Mouse (Mus musculus) CH12.LX (cell line): ENCODE measurements around the gene Tvp23b. TPM values are rescaled to one million over a fixed set of nuclear protein-coding genes. Genes with fewer than 3 reads are reported as not detected.

Experiments
- DNase-seq: peaks from one replicate; pipeline ENCODE4 v3.0.0-alpha.2; 2013; ENCODE audit errors: extremely low read depth
- H3K27ac ChIP-seq: 2 replicates; pipeline ENCODE4 v1.5.1; 2012; ENCODE audit warnings: low read depth, mild to moderate bottlenecking, control low read depth, moderate library complexity; ENCODE audit not compliant: insufficient read depth
- H3K27me3 ChIP-seq: replicated peaks from 2 replicates; pipeline ENCODE3; 2012; ENCODE audit warnings: inconsistent platforms
- H3K36me3 ChIP-seq, 2 experiments: replicated peaks in 1 of 2; 2 replicates each; pipeline versions ENCODE3 to v1.6.1; 2012; ENCODE audit warnings: inconsistent platforms in 1 of 2, low read length in 1 of 2, mild to moderate bottlenecking in 1 of 2, mixed read lengths in 1 of 2, moderate library complexity in 1 of 2; ENCODE audit not compliant: control insufficient read depth in 1 of 2, insufficient read depth in 1 of 2
- H3K4me1 ChIP-seq, 2 experiments: 2 replicates each; pipeline ENCODE4 v1.6.1; 2012; ENCODE audit warnings: inconsistent platforms in 1 of 2, moderate library complexity in 1 of 2; ENCODE audit not compliant: insufficient read depth in 2 of 2, control insufficient read depth in 1 of 2
- H3K4me2 ChIP-seq: 2 replicates; pipeline ENCODE4 v1.6.1; 2012; ENCODE audit warnings: low read depth, mild to moderate bottlenecking, control low read depth; ENCODE audit not compliant: poor library complexity, insufficient read depth, severe bottlenecking
- H3K4me3 ChIP-seq, 3 experiments: fragments of 150-350 bp in 1 of 3; sonication (generic) in 1 of 3; replicated peaks in 1 of 3; 2 replicates each; pipeline versions ENCODE3 to v1.5.1; 2011 to 2012; ENCODE audit warnings: low read depth in 2 of 3, low read length in 2 of 3, mild to moderate bottlenecking in 2 of 3, moderate library complexity in 2 of 3, control low read depth in 1 of 3, improper control_type of control experiment in 1 of 3, inconsistent platforms in 1 of 3, mixed read lengths in 1 of 3; ENCODE audit not compliant: poor library complexity in 1 of 3
- H3K79me2 ChIP-seq: replicated peaks from 2 replicates; pipeline ENCODE4 v1.6.1; 2012; ENCODE audit warnings: mild to moderate bottlenecking, moderate library complexity; ENCODE audit not compliant: control insufficient read depth, poor library complexity, insufficient read depth, severe bottlenecking; ENCODE audit errors: extremely low read depth
- H3K9ac ChIP-seq: 2 replicates; pipeline ENCODE4 v1.6.1; 2012; ENCODE audit warnings: low read depth, mild to moderate bottlenecking, control low read depth, moderate library complexity; ENCODE audit not compliant: insufficient read depth
- H3K9me3 ChIP-seq: replicated peaks from 2 replicates; pipeline ENCODE3; 2012; ENCODE audit warnings: low read length, inconsistent platforms, mixed read lengths
- BHLHE40 ChIP-seq: IDR thresholded peaks from 2 replicates; pipeline ENCODE4 v1.6.1; 2011; ENCODE audit warnings: mild to moderate bottlenecking, low read depth, low read length, improper control_type of control experiment
- CHD1 ChIP-seq: IDR thresholded peaks from 2 replicates; pipeline ENCODE4 v1.6.1; 2012; ENCODE audit warnings: low read depth, low read length, improper control_type of control experiment, inconsistent platforms
- CHD2 ChIP-seq: IDR thresholded peaks from 2 replicates; pipeline ENCODE4 v1.6.1; 2011; ENCODE audit warnings: low read length, improper control_type of control experiment
- CTCF ChIP-seq, 2 experiments: IDR thresholded peaks in 1 of 2; conservative IDR thresholded peaks in 1 of 2; 2 replicates each; pipeline ENCODE4 v1.5.1; 2011 to 2012; ENCODE audit warnings: low read depth in 2 of 2, low read length in 2 of 2, improper control_type of control experiment in 1 of 2, inconsistent platforms in 1 of 2, mild to moderate bottlenecking in 1 of 2, moderate library complexity in 1 of 2
- E2F4 ChIP-seq: IDR thresholded peaks from 2 replicates; pipeline ENCODE4 v1.6.1; 2011; ENCODE audit warnings: low read depth, low read length, improper control_type of control experiment; ENCODE audit not compliant: insufficient replicate concordance
- ELF1 ChIP-seq: IDR thresholded peaks from 2 replicates; pipeline ENCODE4 v1.6.1; 2014; ENCODE audit warnings: low read depth, mild to moderate bottlenecking, inconsistent platforms, low read length, improper control_type of control experiment
- EP300 ChIP-seq: IDR thresholded peaks from 2 replicates; pipeline ENCODE4 v1.6.1; 2011; ENCODE audit warnings: low read length, improper control_type of control experiment
- ETS1 ChIP-seq: conservative IDR thresholded peaks from 2 replicates; pipeline ENCODE4 v1.6.1; 2012; ENCODE audit warnings: low read depth, mild to moderate bottlenecking, inconsistent platforms, low read length, improper control_type of control experiment, moderate library complexity
- GABPA ChIP-seq: IDR thresholded peaks from 2 replicates; pipeline ENCODE4 v1.6.1; 2012; ENCODE audit warnings: low read depth, low read length, improper control_type of control experiment, inconsistent platforms; ENCODE audit not compliant: insufficient replicate concordance
- HCFC1 ChIP-seq: IDR thresholded peaks from 2 replicates; pipeline ENCODE4 v1.6.1; 2012; ENCODE audit warnings: low read depth, mild to moderate bottlenecking, inconsistent platforms, low read length, improper control_type of control experiment
- JUN ChIP-seq: IDR thresholded peaks from 2 replicates; pipeline ENCODE4 v1.6.1; 2011; ENCODE audit warnings: low read depth, mild to moderate bottlenecking, low read length, improper control_type of control experiment, moderate library complexity; ENCODE audit not compliant: insufficient read depth
- JUND ChIP-seq: conservative IDR thresholded peaks from 2 replicates; pipeline ENCODE4 v1.6.1; 2011; ENCODE audit warnings: low read depth, low read length, improper control_type of control experiment
- KAT2A ChIP-seq: IDR thresholded peaks from 2 replicates; pipeline ENCODE4 v1.6.1; 2012; ENCODE audit warnings: low read length, improper control_type of control experiment, inconsistent platforms; ENCODE audit not compliant: insufficient replicate concordance
- MAFK ChIP-seq: IDR thresholded peaks from 2 replicates; pipeline ENCODE4 v1.6.1; 2011; ENCODE audit warnings: low read length, improper control_type of control experiment; ENCODE audit not compliant: insufficient replicate concordance
- MAX ChIP-seq: IDR thresholded peaks from 2 replicates; pipeline ENCODE4 v1.6.1; 2011; ENCODE audit warnings: low read length, improper control_type of control experiment
- MAZ ChIP-seq: IDR thresholded peaks from 2 replicates; pipeline ENCODE4 v1.6.1; 2012; ENCODE audit warnings: low read depth, mild to moderate bottlenecking, inconsistent platforms, low read length, improper control_type of control experiment, moderate library complexity
- MEF2A ChIP-seq: IDR thresholded peaks from 2 replicates; pipeline ENCODE4 v1.6.1; 2014; ENCODE audit warnings: low read depth, mild to moderate bottlenecking, inconsistent platforms, low read length, improper control_type of control experiment, borderline replicate concordance
- MXI1 ChIP-seq: IDR thresholded peaks from 2 replicates; pipeline ENCODE4 v1.6.1; 2011; ENCODE audit warnings: mild to moderate bottlenecking, low read depth, low read length, improper control_type of control experiment
- MYC ChIP-seq: IDR thresholded peaks from 2 replicates; pipeline ENCODE4 v1.6.1; 2011; ENCODE audit warnings: low read depth, mild to moderate bottlenecking, improper control_type of control experiment, low read length
- NELFE ChIP-seq: IDR thresholded peaks from 2 replicates; pipeline ENCODE4 v1.6.1; 2011; ENCODE audit warnings: low read depth, low read length, improper control_type of control experiment
- NRF1 ChIP-seq: IDR thresholded peaks from 2 replicates; pipeline ENCODE4 v1.6.1; 2014; ENCODE audit warnings: low read depth, mild to moderate bottlenecking, inconsistent platforms, low read length, improper control_type of control experiment, moderate library complexity
- PAX5 ChIP-seq: IDR thresholded peaks from 2 replicates; pipeline ENCODE4 v1.6.1; 2012; ENCODE audit warnings: low read length, inconsistent platforms, mixed read lengths
- POLR2A ChIP-seq: IDR thresholded peaks from 2 replicates; pipeline ENCODE4 v1.6.1; 2011; ENCODE audit warnings: low read depth, mild to moderate bottlenecking, improper control_type of control experiment, low read length
- POLR2AphosphoS2 ChIP-seq: IDR thresholded peaks from 2 replicates; pipeline ENCODE4 v1.6.1; 2011; ENCODE audit warnings: low read depth, low read length, improper control_type of control experiment
- RAD21 ChIP-seq: IDR thresholded peaks from 2 replicates; pipeline ENCODE4 v1.6.1; 2011; ENCODE audit warnings: low read depth, mild to moderate bottlenecking, low read length, improper control_type of control experiment, moderate library complexity
- RCOR1 ChIP-seq: conservative IDR thresholded peaks from 2 replicates; pipeline ENCODE4 v1.6.1; 2012; ENCODE audit warnings: low read depth, mild to moderate bottlenecking, inconsistent platforms, low read length, improper control_type of control experiment
- SIN3A ChIP-seq: IDR thresholded peaks from 2 replicates; pipeline ENCODE4 v1.6.1; 2012; ENCODE audit warnings: low read length, improper control_type of control experiment, inconsistent platforms
- SMC3 ChIP-seq: IDR thresholded peaks from 2 replicates; pipeline ENCODE4 v1.6.1; 2011; ENCODE audit warnings: low read depth, low read length, improper control_type of control experiment
- TBP ChIP-seq: conservative IDR thresholded peaks from 2 replicates; pipeline ENCODE4 v1.6.1; 2011; ENCODE audit warnings: low read depth, low read length, improper control_type of control experiment
- TCF12 ChIP-seq: IDR thresholded peaks from 2 replicates; pipeline ENCODE4 v1.6.1; 2014; ENCODE audit warnings: low read depth, mild to moderate bottlenecking, inconsistent platforms, low read length, improper control_type of control experiment
- UBTF ChIP-seq: IDR thresholded peaks from 2 replicates; pipeline ENCODE4 v1.6.1; 2012; ENCODE audit warnings: low read depth, mild to moderate bottlenecking, inconsistent platforms, low read length, improper control_type of control experiment, moderate library complexity
- USF1 ChIP-seq: IDR thresholded peaks from 2 replicates; pipeline ENCODE4 v1.6.1; 2014; ENCODE audit warnings: low read depth, mild to moderate bottlenecking, inconsistent platforms, low read length, improper control_type of control experiment
- USF2 ChIP-seq: conservative IDR thresholded peaks from 2 replicates; pipeline ENCODE4 v1.6.1; 2011; ENCODE audit warnings: low read depth, low read length, improper control_type of control experiment
- ZC3H11A ChIP-seq: IDR thresholded peaks from 2 replicates; pipeline ENCODE4 v1.6.1; 2012; ENCODE audit warnings: low read depth, mild to moderate bottlenecking, inconsistent platforms, low read length, improper control_type of control experiment
- ZKSCAN1 ChIP-seq: IDR thresholded peaks from 2 replicates; pipeline ENCODE4 v1.6.1; 2012; ENCODE audit warnings: low read depth, inconsistent platforms, low read length, improper control_type of control experiment, borderline replicate concordance
- ZMIZ1 ChIP-seq: IDR thresholded peaks from 2 replicates; pipeline ENCODE4 v1.6.1; 2012; ENCODE audit warnings: low read depth, mild to moderate bottlenecking, inconsistent platforms, low read length, improper control_type of control experiment
- ZNF384 ChIP-seq: IDR thresholded peaks from 2 replicates; pipeline ENCODE4 v1.6.1; 2012; ENCODE audit warnings: low read depth, low read length, improper control_type of control experiment, inconsistent platforms
- dilution Hi-C: fragments of 300-500 bp; cut with MboI; formaldehyde crosslinking; loops from 2 replicates; pipeline ENCODE4 v1.14.3; 2020; ENCODE audit warnings: low sequenced_read_pairs; ENCODE audit not compliant: extremely low pct_unique_long_range_greater_than_20kb, extremely low pct_ligation_motif_present
- in situ Hi-C: fragments of 300-500 bp; cut with MboI; formaldehyde crosslinking; loops from 3 replicates; pipeline ENCODE4 v1.14.3; 2019; ENCODE audit warnings: low sequenced_read_pairs, low pct_ligation_motif_present, low pct_unique_long_range_greater_than_20kb, mixed read lengths
- polyA plus RNA-seq: library from polyadenylated mRNA; unstranded; fragments of >175 nt; gene quantifications from 2 replicates; pipeline ENCODE4 v1.2.1, GENCODE M21; 2012; ENCODE audit warnings: low read depth; ENCODE audit not compliant: insufficient read length
- total RNA-seq, 2 experiments: library from RNA; depleted of rRNA; stranded (reverse); fragments of 300-350 nt in 1 of 2; fragments of >200 nt in 1 of 2; gene quantifications; 2 replicates each; pipeline ENCODE4 v1.2.3; 2012 to 2014

The Tvp23b gene
- total RNA-seq (2012; rRNA removed) (57.7 and 62.2 TPM in 2 replicates), total RNA-seq (2014; rRNA removed) (68.7 and 71.2 TPM in 2 replicates), polyA plus RNA-seq (39.6 and 40.9 TPM in 2 replicates)

GRCm38 (mm10) chr11:62879220-62880048 is at the start of gene Tvp23b:
TSS of gene Tvp23b (plus strand) at chr11:62879455.
- peak; percentile 99 for DNase-seq
- peak; percentile 90 for TF ChIP-seq MXI1
- TF ChIP-seq UBTF = 0 out of 2 replicates have a peak, but pooled peaks have one; percentile 32
- TF ChIP-seq JUND = no peak
- TF ChIP-seq GABPA = no peak; the same call in 1 of the 2 replicates
- no peak for TF ChIP-seq SMC3
- no peak for TF ChIP-seq CTCF (conservative IDR thresholded peaks at IDR 0.05 in 1 of 2, IDR thresholded peaks at IDR 0.05 in 1 of 2; ENCODE audit: low read depth in 2 of 2, low read length in 2 of 2)
- 0 out of 2 replicates have a peak, but pooled peaks have one; percentile 28 for TF ChIP-seq CHD2
- TF ChIP-seq JUN = no peak
- TF ChIP-seq SIN3A = peak; percentile 76; the same call in 1 of the 2 replicates
- TF ChIP-seq E2F4 = no peak
- peak; percentile 71; the same call in 1 of the 2 replicates for TF ChIP-seq POLR2AphosphoS2
- no peak for TF ChIP-seq ZKSCAN1
- peak; percentile 49 for TF ChIP-seq BHLHE40
- peak; percentile 97 for TF ChIP-seq ELF1
- TF ChIP-seq PAX5 = no peak
- TF ChIP-seq TCF12 = peak; percentile 84
- TF ChIP-seq HCFC1 = peak; percentile 74
- 0 out of 2 replicates have a peak, but pooled peaks have one; percentile 5 for TF ChIP-seq MEF2A
- TF ChIP-seq USF1 = peak; percentile 14; the same call in 1 of the 2 replicates
- peak; percentile 78 for TF ChIP-seq MAX
- no peak for TF ChIP-seq ZC3H11A
- no peak for TF ChIP-seq KAT2A
- TF ChIP-seq POLR2A = peak; percentile 96
- no peak for TF ChIP-seq MAFK
- TF ChIP-seq EP300 = no peak
- peak; percentile 35 for TF ChIP-seq ETS1
- no peak for TF ChIP-seq ZNF384
- no peak; the same call in 1 of the 2 replicates for TF ChIP-seq CHD1
- TF ChIP-seq MYC = peak; percentile 58; the same call in 1 of the 2 replicates
- TF ChIP-seq NELFE = peak; percentile 93
- TF ChIP-seq RCOR1 = no peak
- TF ChIP-seq ZMIZ1 = peak; percentile 94
- TF ChIP-seq TBP = peak; percentile 38; the same call in 1 of the 2 replicates
- peak; percentile 56 for TF ChIP-seq NRF1
- no peak; the same call in 1 of the 2 replicates for TF ChIP-seq MAZ
- no peak for TF ChIP-seq RAD21
- TF ChIP-seq USF2 = no peak

More at GRCm38 (mm10) chr11:62879220-62880048, at the start of gene Tvp23b:
- Histone ChIP-seq H3K27me3 (peaks cover 2% of the 10 kb centered on the region), H3K27ac (peak within 1 kb of the TSS; percentile 37), H3K4me1 (peaks cover 11 to 62% of the 10 kb centered on the region in 2 experiments), H3K4me2 (peak within 1 kb of the TSS; percentile 95), H3K4me3 (peak within 1 kb of the TSS; percentile 72 to 84 (median 80)), H3K36me3 (peaks cover 6 to 27% of the 10 kb centered on the region in 2 experiments), H3K79me2 (peaks cover 10% of the 10 kb centered on the region), H3K9ac (peak within 1 kb of the TSS; percentile 74), H3K9me3 (no peaks in the 10 kb centered on the region)
- dilution Hi-C loops = no loop called here
- in situ Hi-C loops = no loop called here
